Mouse (Mus musculus) heart, postnatal 36 days (tissue): ENCODE results near the gene Asrgl1. TPM values are rescaled to one million over a fixed set of nuclear protein-coding genes. Genes with fewer than 3 reads are reported as not detected.
"Not testable (repeated sequence)": the region's sequence is repeated elsewhere in the genome, so short reads cannot be mapped to it uniquely, and the experiment has no call there.

Source experiments
- DNase-seq, 2 experiments: peaks; one replicate each; pipeline ENCODE4 v3.0.0; 2021 to 2022
- intact Hi-C: fragments of 180-260 bp; cut with DNase I; formaldehyde crosslinking; loops from one replicate; pipeline ENCODE4 v1.15.1; 2025
- total RNA-seq, 2 experiments: library from RNA; stranded (reverse); gene quantifications; 2 replicates each; pipeline ENCODE4 v1.2.3; 2021

Asrgl1 gene
- total RNA-seq = 10 to 100 TPM; 24.3 to 28.4 TPM

DNA sequence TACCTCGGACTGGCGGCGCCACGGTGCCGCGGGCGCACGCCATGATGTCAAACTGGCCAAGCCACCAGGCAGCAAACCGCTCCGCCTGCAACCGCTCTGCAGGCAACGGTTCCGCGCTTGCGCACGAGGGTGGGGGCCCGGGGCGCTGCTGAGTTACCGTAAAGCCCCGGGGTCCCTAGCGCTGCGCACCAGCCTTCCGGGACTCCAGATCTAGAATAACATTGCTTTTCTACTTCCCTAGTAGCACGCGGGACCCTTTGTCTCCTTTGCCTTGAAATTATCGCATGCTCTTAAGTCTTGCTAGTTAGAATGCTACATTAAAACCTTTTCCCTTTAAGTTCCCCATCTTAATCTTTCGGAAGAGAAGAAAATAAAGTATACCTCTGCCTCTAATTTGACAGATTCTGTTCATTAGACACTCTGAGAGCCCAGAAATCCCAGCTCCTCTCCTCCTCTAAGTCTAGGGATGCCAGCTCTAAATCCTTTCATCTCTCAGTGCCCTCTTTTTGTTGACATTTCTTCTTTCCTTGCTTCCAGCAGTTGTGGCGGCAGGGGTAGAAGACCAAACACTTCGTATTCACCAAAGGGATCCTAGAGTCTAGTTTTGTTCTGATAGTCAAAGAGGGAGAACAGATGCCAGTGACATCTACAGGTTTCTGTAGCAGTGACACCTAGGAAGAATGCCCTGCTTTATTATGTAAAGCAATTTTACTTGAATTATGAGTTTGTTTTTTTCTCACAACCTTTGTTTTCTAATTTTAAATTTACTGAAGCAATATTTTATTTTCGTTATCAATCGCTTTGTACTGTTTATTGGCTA is at the start of gene Asrgl1:
Asrgl1 (minus strand) TSS at position 125 of the 820 bp plus-strand sequence.
- DNase-seq = peak; percentile 87
- intact Hi-C loops = no loop called here

DNA sequence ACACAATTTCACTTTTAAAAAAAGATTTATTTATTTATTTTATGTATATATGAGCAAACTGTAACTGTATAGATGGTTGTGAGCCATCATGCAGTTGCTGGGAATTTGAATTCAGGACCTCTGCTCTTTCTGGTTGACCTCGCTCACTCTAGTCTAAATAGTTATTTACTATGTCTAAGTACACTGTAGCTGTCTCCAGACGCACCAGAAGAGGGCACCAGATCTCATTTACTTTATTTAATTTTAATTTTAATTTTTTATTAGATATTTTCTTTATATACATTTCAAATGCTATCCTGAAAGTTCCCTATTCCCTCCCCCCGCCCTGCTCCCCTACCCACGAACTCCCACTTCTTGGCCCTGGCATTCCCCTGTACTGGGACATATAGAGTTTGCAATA is 10.8 kb upstream of the Asrgl1 start:
- intact Hi-C loops = loop anchor here (10.0 kb wide), 1 partner anchor 679 kb away; no protein-coding TSS in a partner anchor

DNA sequence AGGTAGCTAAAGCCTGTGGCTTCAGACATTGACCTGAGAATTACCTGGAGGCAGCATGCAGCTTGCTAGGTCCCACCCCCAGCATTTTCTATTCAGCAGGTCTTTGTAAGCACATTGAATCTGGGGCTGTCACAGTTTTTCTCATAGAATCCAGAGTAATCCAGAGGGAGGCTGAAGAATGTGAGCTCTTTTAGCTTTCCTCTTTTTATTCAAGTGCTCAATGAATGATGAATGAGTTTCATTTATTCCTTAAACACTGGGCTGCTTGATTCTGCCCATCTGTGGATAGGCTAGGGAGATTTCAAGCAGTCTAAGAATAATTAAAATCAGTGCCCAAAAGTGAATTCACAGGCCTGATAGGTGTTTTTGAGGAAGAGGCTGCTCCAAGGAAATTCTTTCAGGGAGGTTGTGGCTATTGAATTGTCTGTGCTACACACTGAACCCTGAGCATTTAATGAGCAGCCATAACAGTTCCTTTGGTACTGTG is 8.2 kb upstream of the Asrgl1 start:
- intact Hi-C loops = loop anchor here (10.0 kb wide), 1 partner anchor 681 kb away; no protein-coding TSS in a partner anchor
- no peak for DNase-seq

More for the DNA sequence above, 10.8 kb upstream of the Asrgl1 start:
- DNase-seq = no peak

DNA sequence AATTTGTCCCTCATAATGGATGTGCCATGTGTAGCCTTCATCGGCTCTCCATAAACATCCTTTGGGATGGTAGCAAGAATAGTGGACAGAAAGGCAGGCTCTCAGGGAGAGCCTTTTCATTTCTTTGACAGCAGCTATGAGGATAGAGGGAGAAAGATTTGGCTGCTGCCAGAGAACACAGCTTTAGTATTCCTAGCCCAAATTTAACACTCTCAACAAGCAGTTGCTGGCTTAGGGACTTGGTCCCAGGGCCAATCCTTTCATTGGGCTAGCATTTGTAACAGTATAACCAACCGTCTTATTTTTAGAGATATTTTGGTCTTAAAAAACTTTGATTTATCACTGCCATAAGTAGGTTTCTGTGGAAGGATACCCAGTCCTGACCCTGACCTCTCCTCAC is 7.8 kb upstream of the Asrgl1 start:
- intact Hi-C loops = loop anchor here (10.0 kb wide), 1 partner anchor 682 kb away; no protein-coding TSS in a partner anchor

DNA sequence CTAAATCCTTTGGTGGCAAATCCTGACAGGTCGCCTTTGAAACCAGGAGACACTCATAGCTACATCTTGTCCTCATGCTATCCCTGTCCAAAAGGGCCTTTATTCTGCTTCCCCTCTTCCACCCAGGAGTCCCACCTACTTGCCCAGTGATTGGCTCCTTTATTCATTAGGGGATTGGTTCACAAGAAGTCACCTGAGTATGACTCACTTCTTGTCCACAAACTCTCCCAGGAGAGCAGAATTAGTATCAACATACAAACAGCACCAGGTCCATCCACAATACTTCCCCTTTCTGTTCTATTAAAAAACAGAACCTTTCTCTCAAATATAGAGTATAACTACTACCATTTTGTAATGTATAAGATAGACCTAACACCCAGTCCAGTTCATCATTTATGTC is 4.9 kb upstream of the Asrgl1 start:
- DNase-seq = not testable (repeated sequence)
- intact Hi-C loops = loop anchor here (10.0 kb wide), 1 partner anchor 684 kb away; no protein-coding TSS in a partner anchor

More for the DNA sequence above, 7.8 kb upstream of the Asrgl1 start:
- DNase-seq = no peak

DNA sequence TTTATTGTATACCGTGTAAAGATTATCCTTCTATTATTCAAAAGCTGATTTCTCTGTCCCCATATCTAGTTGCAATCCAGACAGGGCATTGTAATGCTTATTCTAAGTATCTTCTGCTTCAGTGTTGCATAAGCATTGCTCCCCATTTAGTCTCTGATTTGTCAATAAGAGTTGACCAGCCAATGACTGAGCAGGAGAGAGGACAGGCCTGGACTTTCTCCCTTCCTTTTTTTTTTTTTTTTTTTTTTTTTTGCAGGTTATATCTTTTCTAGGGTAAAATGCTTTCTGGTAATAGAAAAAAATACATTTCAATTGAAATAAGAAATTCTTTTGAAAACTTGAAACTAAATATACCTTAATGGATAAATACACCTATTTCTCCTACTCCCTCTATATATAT is 1.7 kb upstream of the Asrgl1 start:
- intact Hi-C loops = no loop called here
- no peak for DNase-seq

DNA sequence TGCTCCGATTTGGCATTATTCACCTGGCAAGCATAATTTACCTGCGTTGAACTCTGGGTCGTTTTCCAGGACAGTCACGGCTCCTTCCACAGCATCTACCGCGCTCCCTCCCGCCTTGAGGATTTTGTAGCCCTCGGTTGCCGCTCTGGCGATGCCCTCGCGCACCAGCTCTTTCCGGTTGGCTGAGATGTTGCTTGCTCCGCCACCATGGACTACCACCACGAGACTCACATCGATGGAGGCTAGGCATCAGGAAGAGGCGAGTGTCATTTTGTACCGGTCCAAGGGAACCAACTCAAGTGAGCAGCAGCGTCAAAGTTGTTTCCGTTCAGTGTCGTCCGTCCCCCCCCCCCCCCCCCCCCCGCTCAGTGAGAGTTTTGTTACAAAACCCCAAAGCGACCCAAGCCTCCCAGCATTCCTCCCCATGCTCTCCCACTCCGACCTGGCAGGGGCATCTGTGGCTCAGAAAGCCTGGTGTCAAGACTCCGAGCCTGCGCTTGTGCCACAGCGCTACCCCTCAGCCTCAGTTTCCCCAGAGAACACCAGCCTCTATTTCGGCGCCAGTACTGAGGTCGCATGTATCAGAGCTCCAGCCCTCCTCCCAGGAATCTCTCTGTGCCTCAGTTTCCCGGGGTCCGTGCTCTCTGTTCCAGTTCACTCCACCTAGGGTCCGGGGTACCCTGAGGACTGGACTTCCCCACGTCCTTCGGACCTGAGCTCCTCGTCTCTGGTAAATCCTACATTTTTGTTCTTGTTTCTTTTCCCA is 507 bp downstream of the Asrgl1 start:
- DNase-seq = peak; percentile 25 to 31
- intact Hi-C loops = no loop called here

DNA sequence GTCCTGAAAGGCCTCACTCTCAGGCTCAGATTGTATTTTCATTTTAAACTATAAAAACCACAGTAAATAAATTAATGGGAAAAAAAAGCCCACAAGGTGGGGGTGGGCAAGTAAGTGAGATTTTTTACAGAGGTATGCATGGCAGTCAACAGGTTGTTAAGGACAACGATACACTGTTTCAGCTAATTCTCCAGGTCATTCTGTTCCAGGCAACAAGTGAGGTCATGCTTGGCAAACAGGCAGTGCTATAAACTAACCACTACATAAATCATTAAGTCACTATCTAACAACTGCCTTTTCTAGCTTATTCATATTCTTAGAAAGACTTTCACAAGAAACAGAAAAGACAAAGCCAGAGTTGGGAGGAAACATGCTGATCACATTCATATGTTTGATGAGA is 5.4 kb downstream of the Asrgl1 start:
- no peak for DNase-seq
- intact Hi-C loops = no loop called here

DNA sequence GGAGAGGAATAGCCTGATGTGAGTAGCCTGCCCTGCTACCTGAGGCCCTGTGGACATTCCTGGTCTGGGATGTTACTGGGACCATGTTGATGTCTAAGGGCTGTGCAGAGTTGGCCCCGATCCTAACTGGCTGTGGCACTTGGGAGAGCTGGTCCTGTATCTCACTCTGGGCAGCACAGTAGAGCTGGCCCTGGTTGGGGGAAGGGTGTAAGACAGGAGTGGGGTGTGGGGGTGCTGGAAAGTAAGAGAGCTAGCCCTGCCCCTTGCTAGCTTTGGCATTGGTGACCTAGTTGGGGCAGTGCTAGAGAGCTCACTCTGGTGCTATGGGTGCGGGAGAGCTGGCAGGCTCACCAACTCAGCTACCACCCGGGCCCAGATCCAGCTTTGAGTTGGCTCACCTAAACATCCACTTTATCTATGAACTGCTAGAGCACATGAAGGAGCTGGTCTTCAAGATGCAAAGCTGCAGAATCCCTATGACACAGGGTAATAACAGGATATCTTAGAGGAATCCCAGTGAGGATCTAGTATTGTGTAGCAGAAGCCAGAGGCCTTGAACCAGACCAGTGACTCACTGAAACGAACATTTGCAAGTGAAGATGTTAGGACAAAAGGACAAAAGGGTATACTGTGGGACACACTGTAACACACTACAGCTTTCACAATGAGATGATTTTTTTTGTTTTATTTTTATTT is 6.8 kb downstream of the Asrgl1 start:
- intact Hi-C loops = no loop called here
- no peak for DNase-seq

DNA sequence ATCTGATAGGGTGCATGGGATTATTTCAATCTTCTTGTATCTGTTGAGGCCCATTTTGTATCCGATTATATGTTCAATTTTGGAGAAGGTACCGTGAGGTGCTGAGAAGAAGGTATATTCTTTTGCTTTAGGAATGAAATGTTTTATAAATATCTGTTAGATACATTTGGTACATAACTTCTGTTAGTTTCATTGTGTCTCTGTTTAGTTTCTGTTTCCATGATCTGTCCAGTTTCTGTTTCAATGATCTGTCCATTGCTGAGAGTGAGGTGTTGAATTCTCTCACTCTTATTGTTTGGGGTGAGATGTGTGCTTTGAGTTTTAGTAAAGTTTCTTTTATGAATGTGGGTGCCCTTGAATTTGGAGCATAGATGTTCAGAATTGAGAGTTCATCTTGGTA is 11.4 kb downstream of the Asrgl1 start:
- intact Hi-C loops, DNase-seq: not testable (repeated sequence)

DNA sequence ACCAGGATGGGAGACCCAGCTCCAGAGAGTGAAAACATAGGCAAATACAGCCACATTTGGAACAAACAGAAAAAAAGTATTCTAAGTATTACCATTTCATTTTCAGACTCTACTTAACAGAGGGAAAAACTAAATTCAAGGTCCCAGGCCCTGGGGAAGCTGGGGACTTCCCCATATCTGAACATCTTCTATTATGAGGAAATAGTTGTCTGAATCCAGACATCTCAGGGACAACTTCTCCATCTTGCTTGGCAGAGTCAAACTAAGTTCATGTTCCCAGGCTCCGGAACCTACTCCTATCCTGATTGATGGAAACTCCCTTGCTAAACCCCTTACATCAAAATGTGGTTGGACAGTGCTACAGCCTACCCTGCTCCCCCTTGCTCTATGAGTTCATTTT is 13.0 kb downstream of the Asrgl1 start:
- intact Hi-C loops = no loop called here
- DNase-seq = no peak

DNA sequence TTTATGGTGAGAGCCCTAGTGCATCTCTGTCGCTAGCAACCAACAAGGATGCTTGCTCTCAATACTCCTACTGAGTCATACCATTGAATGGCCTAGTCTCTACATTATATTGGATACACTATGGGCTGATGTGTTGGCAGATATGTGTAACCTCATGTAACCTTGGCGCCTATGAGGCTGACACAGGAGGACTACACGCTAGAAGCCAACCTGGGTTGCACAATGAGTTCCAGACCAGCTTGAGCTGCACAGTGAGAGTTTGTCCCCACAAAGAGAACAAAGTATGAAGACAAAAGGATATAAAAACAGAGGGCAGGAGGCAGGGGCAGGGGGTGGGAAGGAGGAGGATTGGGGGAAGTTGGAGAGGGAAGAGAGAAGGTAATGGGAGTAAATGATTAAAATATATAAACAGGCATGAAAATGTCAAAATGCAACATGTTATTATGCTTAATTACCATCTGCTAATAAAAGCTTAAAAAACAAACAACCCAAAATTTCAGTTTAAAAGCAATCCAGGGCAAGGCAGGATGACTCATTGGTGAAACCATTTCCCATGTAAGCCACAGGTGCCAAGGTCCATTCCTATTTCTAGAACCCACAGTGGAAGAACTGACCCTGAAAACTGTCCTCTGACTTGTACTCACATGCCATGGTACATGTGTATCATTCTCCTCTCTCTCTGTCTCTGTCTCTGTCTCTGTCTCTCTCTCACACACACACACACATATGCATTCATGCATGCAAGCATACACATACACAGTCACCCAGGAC is 15.6 kb downstream of the Asrgl1 start:
- no peak for DNase-seq

DNA sequence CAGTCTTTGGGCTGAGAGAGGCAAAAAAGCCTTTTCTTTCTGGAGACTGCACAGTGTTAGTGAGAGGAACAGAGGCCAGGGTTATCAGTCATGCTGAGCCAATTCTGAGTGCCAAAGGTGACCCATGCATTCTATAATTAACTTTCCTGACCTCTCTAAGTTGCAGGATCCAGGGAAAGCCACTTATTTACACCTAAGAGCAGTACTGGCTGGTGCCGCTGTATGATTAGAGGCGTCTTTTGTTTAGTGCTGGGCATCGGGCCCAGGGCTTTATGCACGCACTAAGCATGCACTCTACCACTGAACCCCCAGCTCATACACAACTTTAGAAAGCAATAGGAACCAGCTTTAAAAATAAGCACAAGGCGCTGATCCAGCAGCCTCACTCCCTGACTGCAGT is 18.2 kb downstream of the Asrgl1 start:
- no peak for DNase-seq
- intact Hi-C loops = no loop called here

More for the DNA sequence above, 15.6 kb downstream of the Asrgl1 start:
- intact Hi-C loops = no loop called here

DNA sequence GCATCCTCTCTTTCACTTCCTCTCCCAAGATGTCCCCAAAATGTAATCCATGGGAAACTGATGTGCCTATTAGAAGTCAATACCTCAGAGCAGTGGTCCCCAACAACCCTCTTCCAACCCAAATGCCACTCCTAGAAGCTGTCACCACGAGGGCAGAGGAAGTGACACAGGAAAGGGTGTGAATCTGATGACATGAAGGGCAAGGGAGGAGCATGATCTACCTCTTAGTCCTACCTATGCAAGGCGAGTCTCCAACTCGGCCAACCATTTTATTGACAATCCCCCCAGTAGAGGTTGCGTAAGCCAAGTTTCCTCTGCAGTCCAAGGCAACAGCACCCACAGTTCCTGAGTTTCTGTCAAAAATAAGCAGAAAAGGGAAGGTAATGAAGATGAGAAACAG is 19.2 kb downstream of the Asrgl1 start:
- no peak for DNase-seq
- intact Hi-C loops = no loop called here

DNA sequence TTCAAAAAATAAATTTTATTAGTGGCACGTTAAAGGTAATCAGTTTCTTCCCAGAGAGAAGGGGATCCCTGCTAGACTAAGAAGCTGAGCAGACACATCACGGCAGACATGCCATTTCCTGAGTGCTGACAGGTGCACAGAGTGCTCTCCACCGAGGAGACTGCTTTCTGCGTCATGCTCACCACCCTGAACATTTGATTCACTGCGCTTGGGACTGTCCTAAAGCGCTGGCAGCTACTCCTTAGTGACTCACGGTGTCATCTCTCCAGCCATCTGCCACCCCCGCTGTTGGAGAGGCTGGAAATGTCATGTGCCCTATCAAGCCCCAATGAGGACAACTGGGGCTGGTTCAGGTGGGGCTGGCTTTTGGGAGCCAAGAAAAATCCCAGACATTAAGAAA is 23.4 kb downstream of the Asrgl1 start:
- intact Hi-C loops = no loop called here
- no peak for DNase-seq

DNA sequence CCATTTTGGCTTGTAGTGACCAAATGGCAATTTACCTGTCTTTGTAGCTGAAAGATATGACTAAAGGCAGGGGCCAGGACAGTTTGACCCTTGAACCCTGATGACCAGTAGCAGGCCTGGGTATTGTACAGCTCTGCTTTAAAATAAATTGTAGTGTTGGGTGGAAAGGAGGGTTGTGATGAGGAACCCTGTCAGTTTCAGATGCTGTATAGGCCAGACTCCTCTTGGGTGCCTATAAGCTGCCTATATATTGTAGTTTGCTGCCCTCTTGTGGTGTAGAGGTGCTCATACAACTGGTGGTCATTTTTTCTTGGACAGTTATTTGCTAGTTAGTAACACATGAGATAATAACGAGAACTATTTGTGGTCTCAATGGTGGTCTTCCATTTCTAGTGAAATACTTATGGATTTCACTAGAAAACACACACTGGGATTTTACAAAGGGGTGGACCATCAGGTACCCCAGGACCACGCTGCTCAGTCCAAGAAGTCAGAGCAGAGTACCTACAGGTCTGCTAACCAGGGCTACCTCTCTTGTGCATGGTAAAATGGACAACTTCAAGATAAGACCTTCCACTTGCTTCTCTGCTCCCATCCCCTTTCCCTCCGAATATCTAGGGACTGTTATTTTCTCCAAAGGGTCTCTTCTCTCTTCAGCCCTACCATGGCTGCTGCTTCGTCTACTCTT is 25.1 kb downstream of the Asrgl1 start:
- DNase-seq = peak; percentile 39 to 49
- intact Hi-C loops = loop anchor here (1.0 to 2.0 kb wide), 4 partner anchors 28 to 266 kb away; no protein-coding TSS in a partner anchor

DNA sequence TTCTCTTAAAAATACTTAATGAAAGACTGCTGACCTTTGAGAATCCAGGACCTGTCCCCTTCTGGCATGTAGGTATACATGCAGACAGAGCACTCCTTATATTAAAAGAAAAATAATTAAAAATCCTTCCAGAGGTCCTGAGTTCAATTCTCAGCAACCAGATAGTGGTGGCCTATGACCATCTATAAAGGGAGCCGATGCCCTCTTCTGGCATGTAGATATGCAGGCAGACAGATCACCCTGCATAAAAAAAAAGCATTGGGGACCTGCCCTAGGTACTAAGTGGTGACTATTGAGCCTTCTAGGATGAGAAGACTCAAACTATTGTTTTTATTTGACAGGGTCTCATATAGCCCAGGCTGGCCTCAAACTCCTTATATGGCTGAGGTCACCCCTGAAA is 26.9 kb downstream of the Asrgl1 start:
- DNase-seq = no peak

DNA sequence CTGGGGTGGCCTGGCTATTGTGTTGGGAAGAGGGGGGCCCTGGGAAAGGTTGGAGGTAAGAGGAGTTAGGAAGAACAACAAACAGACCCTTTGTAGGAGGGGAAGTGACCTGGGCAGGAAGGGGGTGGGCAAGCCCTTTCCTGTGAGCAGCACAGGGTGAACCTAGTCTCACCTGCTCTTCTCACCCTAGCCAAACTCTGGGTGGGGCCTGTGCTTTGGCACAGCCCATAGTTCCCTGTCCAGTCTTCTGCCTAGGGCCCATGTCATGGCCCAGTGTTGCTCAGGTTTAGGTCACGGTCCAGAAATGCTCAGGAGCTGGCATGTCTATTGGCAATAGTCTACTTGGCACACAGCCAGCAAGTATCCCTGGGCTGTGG is 28.1 kb downstream of the Asrgl1 start:
- no peak for DNase-seq
- intact Hi-C loops = loop anchor here (5.0 kb wide), 1 partner anchor 390 kb away; no protein-coding TSS in a partner anchor

More for the DNA sequence above, 26.9 kb downstream of the Asrgl1 start:
- intact Hi-C loops = loop anchor here (5.0 kb wide), 1 partner anchor 391 kb away; no protein-coding TSS in a partner anchor

DNA sequence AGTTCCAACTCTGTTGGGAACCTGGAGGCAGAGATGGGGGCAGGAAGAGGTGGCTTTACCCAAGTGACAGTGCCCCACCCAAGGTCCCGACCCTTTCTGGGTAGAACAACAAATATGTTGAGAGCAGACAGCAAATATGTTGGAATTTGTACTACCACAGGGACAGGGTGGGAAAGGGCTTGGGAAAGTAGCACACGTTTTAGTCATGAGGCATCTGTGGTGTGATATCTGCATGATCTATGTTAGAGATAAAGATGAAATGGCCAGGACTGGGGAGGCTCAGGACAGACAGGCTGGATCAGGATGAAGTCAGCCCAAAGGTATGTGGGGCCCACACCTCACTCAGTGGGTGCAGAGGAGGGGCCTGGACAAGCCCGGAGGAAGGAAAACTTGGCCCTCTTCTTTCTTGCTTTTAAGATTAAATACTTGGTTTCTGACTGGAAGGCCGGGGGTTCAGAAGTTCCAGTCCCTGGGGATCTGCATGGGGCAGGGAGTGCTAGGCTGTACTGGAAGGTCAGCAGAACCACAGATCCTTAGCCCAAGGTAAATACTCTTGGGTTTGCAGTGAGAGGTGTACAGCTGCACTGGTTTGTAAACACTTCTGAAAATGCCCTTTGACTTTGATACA is 28.6 kb downstream of the Asrgl1 start:
- intact Hi-C loops = loop anchor here (1.0 to 5.0 kb wide), 2 partner anchors 131 to 390 kb away; no protein-coding TSS in a partner anchor
- DNase-seq = peak; percentile 20 to 21
